Mouse (Mus musculus) embryonic stem cell, embryonic (primary cell): ENCODE results near the gene Gm10282.

Source experiments
- CTCF ChIA-PET, 4 experiments: fragments of 300-600 bp in 2 of 4; fragments of 350-600 bp in 2 of 4; sonication (Branson Sonifier 250); formaldehyde crosslinking; loops; one replicate each; lab custom pipeline; 2022; ENCODE audit warnings: inconsistent platforms in 2 of 4; lab: Charles Lee
- POLR2A ChIA-PET, 4 experiments: fragments of 300-600 bp in 2 of 4; fragments of 350-600 bp in 2 of 4; sonication (Branson Sonifier 250); formaldehyde crosslinking; loops; one replicate each; lab custom pipeline; 2022; ENCODE audit warnings: antibody characterized with exemption in 4 of 4, inconsistent platforms in 1 of 4; lab: Charles Lee

The Gm10282 gene

GRCm38 (mm10) chr8:72317741-72318301 lies 12.8 kb upstream of the Gm10282 start:
- ChIA-PET CTCF (interaction anchor here in 3 of 4 experiments (0.6 to 1.3 kb wide), 4 partner anchors 21 to 208 kb away, joined by 3 to 5 read pairs (median 3); no protein-coding TSS in a partner anchor), POLR2A (interaction anchor here (0.6 to 41.7 kb wide), 76 partner anchors 7 to 1421 kb away, joined by 3 to 3163 read pairs (median 4); partner anchors contain the start of genes Gm10282 (in 3 of the 4), Fam32a (in 2 of the 4), Klf2 (in 2 of the 4) and Med26 (in 2 of the 4))

GRCm38 (mm10) chr8:72316053-72316695 lies 11.1 kb upstream of the Gm10282 start:
- CTCF ChIA-PET, result interaction anchor here (0.5 to 1.3 kb wide), 15 partner anchors 13 to 944 kb away, joined by 3 to 9 read pairs (median 3); partner anchors contain the start of gene Ap1m1 (in 1 of the 4)
- POLR2A ChIA-PET, result interaction anchor here (0.6 to 38.3 kb wide), 115 partner anchors 8 to 1656 kb away, joined by 3 to 3163 read pairs (median 5); partner anchors contain the start of genes Ap1m1 (in 3 of the 4), Gm10282 (in 3 of the 4), Klf2 (in 2 of the 4) and Fam32a (in 1 of the 4)

DNA sequence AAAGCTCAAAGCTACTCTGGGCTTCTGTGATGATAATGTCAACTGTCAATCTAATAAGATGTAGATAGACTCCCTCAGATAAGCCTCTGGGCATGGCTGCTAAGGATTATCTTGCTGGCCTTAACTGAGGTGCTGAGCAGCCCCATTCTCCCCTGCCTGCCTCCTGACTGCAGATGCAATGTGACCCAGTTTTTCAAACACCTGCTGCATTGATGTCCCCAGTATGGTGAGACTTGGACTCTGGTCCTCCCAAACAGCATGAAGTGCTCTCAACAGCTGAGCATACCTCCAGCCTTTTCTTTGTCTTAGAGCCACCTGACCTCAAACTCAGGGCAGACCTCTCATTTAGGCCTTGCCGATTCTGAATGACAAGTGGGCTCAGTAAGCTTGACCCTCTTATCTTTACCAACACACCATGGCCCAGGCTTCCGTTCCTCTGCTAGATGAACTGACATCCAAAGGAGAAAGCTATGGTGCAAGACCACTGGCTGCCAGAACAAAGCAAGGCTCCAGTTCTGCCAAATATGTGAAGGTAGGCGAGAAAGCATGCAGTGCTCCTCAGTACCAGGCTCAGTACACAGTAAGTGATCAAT lies 8.0 kb upstream of the Gm10282 start:
- CTCF ChIA-PET, result interaction anchor here in 2 of 4 experiments (0.5 to 1.2 kb wide), 4 partner anchors 48 to 89 kb away, joined by 3 to 11 read pairs (median 6); no protein-coding TSS in a partner anchor
- POLR2A ChIA-PET, result interaction anchor here (0.6 to 38.3 kb wide), 25 partner anchors 9 to 361 kb away, joined by 3 to 3163 read pairs (median 7); partner anchors contain the start of genes Klf2 (in 2 of the 4) and Ap1m1 (in 1 of the 4)

- CTCF ChIA-PET, result interaction anchor here in 3 of 4 experiments (0.6 to 1.2 kb wide), 11 partner anchors 11 to 71 kb away, joined by 3 to 6 read pairs (median 3); partner anchors contain the start of gene Ap1m1 (in 1 of the 3)
- POLR2A ChIA-PET, result interaction anchor here (0.6 to 38.3 kb wide), 56 partner anchors 8 to 1026 kb away, joined by 3 to 3163 read pairs (median 4); partner anchors contain the start of genes Klf2 (in 4 of the 4), Ap1m1 (in 2 of the 4) and Slc27a1 (in 1 of the 4)
These were observed 5.9 kb upstream of the Gm10282 start for GRCm38 (mm10) chr8:72310849-72311506.

DNA sequence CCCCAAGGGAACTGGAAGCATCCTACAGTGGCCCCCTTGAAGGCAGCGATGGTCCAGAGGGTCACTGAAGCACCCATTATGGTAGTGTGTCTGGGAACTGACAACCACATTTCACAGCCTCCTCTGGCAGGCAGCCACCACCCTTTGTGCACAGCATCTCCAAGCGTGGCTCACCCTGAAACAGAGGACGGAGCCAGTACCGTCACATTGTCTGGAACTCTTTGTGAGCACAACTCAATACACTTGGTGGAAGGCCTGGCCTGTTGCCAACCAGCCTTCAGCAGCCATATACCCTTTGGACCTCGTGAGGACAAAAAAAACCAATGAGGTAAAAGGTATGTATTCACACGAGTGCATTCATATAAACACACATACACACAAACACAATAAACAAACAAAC lies 3.2 kb upstream of the Gm10282 start:
- CTCF ChIA-PET, result no interaction called here
- POLR2A ChIA-PET, result interaction anchor here in 3 of 4 experiments (0.5 to 38.3 kb wide), 17 partner anchors 8 to 70 kb away, joined by 3 to 3163 read pairs (median 5); partner anchors contain the start of gene Klf2 (in 3 of the 3)

- POLR2A ChIA-PET, result interaction anchor here in 2 of 4 experiments (1.0 to 1.1 kb wide), 2 partner anchors 9 kb away, joined by 3 to 5 read pairs; no protein-coding TSS in a partner anchor
- CTCF ChIA-PET, result no interaction called here
These were observed 1.9 kb upstream of the Gm10282 start for GRCm38 (mm10) chr8:72306913-72307312.

- POLR2A ChIA-PET, result interaction anchor here in 3 of 4 experiments (0.6 to 6.0 kb wide), 29 partner anchors 7 to 156 kb away, joined by 3 to 69 read pairs (median 6); partner anchors contain the start of gene Klf2 (in 2 of the 3)
- CTCF ChIA-PET, result interaction anchor here in 2 of 4 experiments (1.0 kb wide), 2 partner anchors 31 kb away, joined by 3 to 4 read pairs; no protein-coding TSS in a partner anchor
These were observed 1.4 kb downstream of the Gm10282 start for GRCm38 (mm10) chr8:72303633-72304032.

DNA sequence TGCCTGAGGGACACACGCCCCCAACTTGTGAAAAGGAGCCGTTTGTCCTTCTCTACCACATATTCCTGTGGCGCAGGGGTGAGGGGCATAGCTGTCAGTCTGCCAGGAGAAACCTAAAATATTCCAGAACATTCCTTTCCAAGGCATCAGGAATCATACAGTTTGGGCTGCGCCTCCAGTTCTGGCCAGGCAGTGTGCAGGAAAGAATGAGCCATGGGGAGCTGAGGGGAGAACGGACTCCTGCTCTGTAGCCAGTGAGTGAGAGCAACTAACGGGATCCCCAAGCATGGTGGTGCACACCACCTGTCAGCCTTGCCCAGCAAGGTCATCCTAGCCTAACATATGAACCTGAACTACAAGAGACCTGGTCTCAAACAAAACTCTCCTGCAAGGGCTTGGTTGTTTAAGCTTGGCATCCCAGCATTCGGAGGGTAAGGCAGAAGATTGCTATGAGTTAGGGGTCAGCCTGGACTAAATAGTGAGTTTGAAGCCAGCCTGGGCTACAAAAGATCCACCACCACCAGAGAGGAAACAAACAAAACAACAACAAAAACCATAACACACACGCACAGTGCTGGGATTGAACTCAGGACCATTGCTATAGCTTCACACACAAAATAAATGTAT lies 2.0 kb downstream of the Gm10282 start:
- POLR2A ChIA-PET, result interaction anchor here in 3 of 4 experiments (0.6 to 6.0 kb wide), 27 partner anchors 8 to 155 kb away, joined by 3 to 69 read pairs (median 6); partner anchors contain the start of gene Klf2 (in 2 of the 3)
- CTCF ChIA-PET, result interaction anchor here in 2 of 4 experiments (1.0 kb wide), 2 partner anchors 30 to 31 kb away, joined by 3 to 4 read pairs; no protein-coding TSS in a partner anchor

DNA sequence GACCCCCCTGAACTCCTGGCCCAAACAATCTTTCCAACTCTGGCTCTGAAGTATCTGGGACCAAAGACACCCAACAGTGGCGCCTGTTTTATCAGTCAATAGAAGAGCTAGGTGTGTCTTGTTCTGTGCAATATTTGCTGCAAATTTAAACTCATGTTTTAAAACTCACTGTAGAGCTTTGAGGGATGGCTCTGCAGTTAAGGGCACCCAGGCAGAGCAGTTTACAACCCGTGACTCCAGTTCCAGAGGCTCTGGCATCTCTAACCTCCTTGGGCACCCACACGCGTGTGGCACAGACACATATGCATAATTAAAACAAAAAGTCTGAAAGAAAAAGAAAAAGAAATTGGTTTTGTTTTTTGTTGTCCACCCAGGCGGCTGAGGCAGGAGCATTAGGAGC lies 3.6 kb downstream of the Gm10282 start:
- ChIA-PET POLR2A (interaction anchor here in 2 of 4 experiments (1.0 to 6.0 kb wide), 16 partner anchors 10 to 59 kb away, joined by 3 to 69 read pairs (median 6); partner anchors contain the start of gene Klf2 (in 2 of the 2)), CTCF (no interaction called here)

- CTCF ChIA-PET, result interaction anchor here in 3 of 4 experiments (0.7 to 1.8 kb wide), 5 partner anchors 10 to 40 kb away, joined by 3 to 6 read pairs (median 4); no protein-coding TSS in a partner anchor
- POLR2A ChIA-PET, result interaction anchor here (0.6 to 6.0 kb wide), 29 partner anchors 9 to 270 kb away, joined by 3 to 69 read pairs (median 4); partner anchors contain the start of genes Klf2 (in 3 of the 4), 1700030K09Rik (in 1 of the 4), Calr3 (in 1 of the 4) and Smim7 (in 1 of the 4)
These were observed 4.2 kb downstream of the Gm10282 start for GRCm38 (mm10) chr8:72300654-72301400.

DNA sequence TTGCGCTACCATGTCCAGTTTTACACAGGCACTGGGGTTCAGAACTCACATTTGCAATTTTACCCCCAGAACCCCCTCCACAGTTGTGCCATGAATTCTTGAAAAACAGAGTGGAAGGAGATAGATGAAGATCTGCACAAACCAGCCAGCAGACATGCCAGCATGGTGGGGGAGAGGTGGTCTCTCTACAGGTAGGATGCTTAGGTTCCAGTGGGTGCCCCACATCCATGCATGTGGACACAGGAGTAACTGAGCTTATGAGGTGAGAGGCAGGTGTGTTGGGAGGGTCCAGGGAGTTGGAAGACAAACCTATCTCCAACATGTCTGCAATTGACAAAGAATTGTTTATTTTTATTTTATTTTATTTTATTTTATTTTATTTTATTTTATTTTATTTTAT lies 6.1 kb downstream of the Gm10282 start:
- POLR2A ChIA-PET, result interaction anchor here in 3 of 4 experiments (0.6 to 6.0 kb wide), 13 partner anchors 13 to 494 kb away, joined by 3 to 69 read pairs (median 5); partner anchors contain the start of gene Klf2 (in 2 of the 3)
- CTCF ChIA-PET, result interaction anchor here in 1 of 4 experiments (0.6 to 1.3 kb wide), 2 partner anchors 17 to 26 kb away, joined by 3 to 6 read pairs; no protein-coding TSS in a partner anchor

GRCm38 (mm10) chr8:72296561-72296960 lies 8.5 kb downstream of the Gm10282 start:
- ChIA-PET POLR2A (interaction anchor here (0.5 to 14.3 kb wide), 34 partner anchors 9 to 462 kb away, joined by 3 to 277 read pairs (median 4); partner anchors contain the start of genes Klf2 (in 3 of the 4) and Gm10282 (in 1 of the 4)), CTCF (interaction anchor here in 3 of 4 experiments (0.6 to 1.4 kb wide), 4 partner anchors 14 to 69 kb away, joined by 3 to 4 read pairs (median 4); no protein-coding TSS in a partner anchor)

- CTCF ChIA-PET, result interaction anchor here in 2 of 4 experiments (0.7 to 1.8 kb wide), 3 partner anchors 24 to 70 kb away, joined by 3 to 5 read pairs (median 3); partner anchors contain the start of gene Ap1m1 (in 1 of the 2)
- POLR2A ChIA-PET, result interaction anchor here (0.5 to 14.3 kb wide), 34 partner anchors 10 to 686 kb away, joined by 3 to 277 read pairs (median 4); partner anchors contain the start of genes Klf2 (in 3 of the 4) and Gm10282 (in 1 of the 4)
These were observed 9.4 kb downstream of the Gm10282 start for GRCm38 (mm10) chr8:72295679-72296078.

DNA sequence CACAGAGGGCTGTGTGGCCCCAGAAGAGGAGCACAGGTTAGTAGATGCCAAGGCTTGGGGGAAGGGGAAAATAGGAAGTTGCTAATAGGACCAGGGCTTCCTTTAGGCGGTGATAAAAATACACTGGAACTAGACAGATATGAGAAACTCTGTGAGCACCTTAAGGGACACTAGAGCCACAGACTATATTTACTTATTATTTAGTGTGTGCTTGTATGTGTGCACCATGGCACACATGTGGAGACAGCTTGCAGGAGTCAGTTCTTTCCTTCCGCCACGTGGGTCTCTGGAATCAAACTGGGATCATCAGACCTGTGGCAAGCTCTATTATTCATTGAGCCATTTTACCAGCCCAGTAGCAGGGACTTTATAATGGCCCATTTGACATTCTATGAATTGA lies 9.9 kb downstream of the Gm10282 start:
- ChIA-PET POLR2A (interaction anchor here (0.5 to 14.3 kb wide), 26 partner anchors 10 to 685 kb away, joined by 3 to 277 read pairs (median 6); partner anchors contain the start of genes Klf2 (in 3 of the 4) and Gm10282 (in 1 of the 4)), CTCF (interaction anchor here in 2 of 4 experiments (1.2 to 1.8 kb wide), 2 partner anchors 23 to 55 kb away, joined by 3 to 5 read pairs; partner anchors contain the start of gene Ap1m1 (in 1 of the 2))

DNA sequence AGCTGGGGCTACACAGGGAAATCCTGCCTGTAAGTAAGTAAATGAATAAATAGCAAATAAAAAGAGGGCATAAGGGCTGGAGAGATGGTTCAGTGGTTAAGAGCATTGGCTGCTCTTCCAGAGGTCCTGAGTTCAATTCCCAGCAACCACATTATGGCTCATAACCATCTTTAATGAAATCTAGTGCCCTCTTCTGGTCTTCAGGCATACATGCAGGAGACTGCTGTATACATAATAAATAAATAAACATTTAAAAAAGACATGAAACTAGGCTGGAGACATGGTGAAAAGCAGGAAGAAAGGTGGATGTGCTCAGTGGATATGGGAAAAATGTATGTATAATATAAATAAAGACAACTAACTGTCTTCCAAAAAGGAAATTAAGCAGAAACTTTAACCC lies 11.8 kb downstream of the Gm10282 start:
- CTCF ChIA-PET, result interaction anchor here in 3 of 4 experiments (1.1 to 2.0 kb wide), 3 partner anchors 21 to 72 kb away, joined by 4 to 6 read pairs (median 4); no protein-coding TSS in a partner anchor

More for the DNA sequence above, 11.8 kb downstream of the Gm10282 start:
- POLR2A ChIA-PET, result interaction anchor here in 3 of 4 experiments (0.6 to 14.3 kb wide), 20 partner anchors 10 to 327 kb away, joined by 3 to 277 read pairs (median 6); partner anchors contain the start of genes Klf2 (in 2 of the 3) and Gm10282 (in 1 of the 3)
